Mouse (Mus musculus) midbrain, embryonic 10.5 days (tissue): ENCODE measurements around the gene Fancg. TPM values are rescaled to one million over a fixed set of nuclear protein-coding genes. Genes with fewer than 3 reads are reported as not detected.

Source experiments
- DNase-seq: peaks from one replicate; pipeline ENCODE4 v3.0.0-alpha.2; 2017; ENCODE audit warnings: low spot score
- H3K27ac ChIP-seq: fragments of 300-500 bp; sonication (generic); replicated peaks from 2 replicates; pipeline ENCODE4 v1.5.1; 2016; ENCODE audit warnings: mild to moderate bottlenecking
- H3K27me3 ChIP-seq: fragments of 300-500 bp; sonication (generic); 2 replicates; pipeline ENCODE4 v1.6.1; 2016; ENCODE audit warnings: low read depth, mild to moderate bottlenecking; ENCODE audit not compliant: poor library complexity, severe bottlenecking
- H3K36me3 ChIP-seq: fragments of 300-500 bp; sonication (generic); 2 replicates; pipeline ENCODE4 v1.6.1; 2016; ENCODE audit warnings: mild to moderate bottlenecking, moderate library complexity
- H3K4me1 ChIP-seq: fragments of 300-500 bp; sonication (generic); 2 replicates; pipeline ENCODE4 v1.6.1; 2016
- H3K4me3 ChIP-seq: fragments of 300-500 bp; sonication (generic); 2 replicates; pipeline ENCODE4 v1.5.1; 2016; ENCODE audit warnings: mild to moderate bottlenecking, moderate library complexity
- H3K9me3 ChIP-seq: fragments of 300-500 bp; sonication (generic); replicated peaks from 2 replicates; pipeline ENCODE4 v1.6.1; 2016; ENCODE audit warnings: mild to moderate bottlenecking
- WGBS: fragments of 180-500 bp; shearing (Covaris S2); methylation state at CpG from one replicate; pipeline ENCODE4 v1.1.7; 2016; 5-methylcytosine and 5-hydroxymethylcytosine counted together
- polyA plus RNA-seq: library from polyadenylated mRNA; unstranded; fragments of >200 nt; fragmentation: Nextera tagmentation; extraction: Ambion mirVana; gene quantifications from 2 replicates; pipeline ENCODE4 v1.2.1, GENCODE M21; 2016

The Fancg gene
- 25.0 and 27.2 TPM in 2 replicates for polyA plus RNA-seq

DNA sequence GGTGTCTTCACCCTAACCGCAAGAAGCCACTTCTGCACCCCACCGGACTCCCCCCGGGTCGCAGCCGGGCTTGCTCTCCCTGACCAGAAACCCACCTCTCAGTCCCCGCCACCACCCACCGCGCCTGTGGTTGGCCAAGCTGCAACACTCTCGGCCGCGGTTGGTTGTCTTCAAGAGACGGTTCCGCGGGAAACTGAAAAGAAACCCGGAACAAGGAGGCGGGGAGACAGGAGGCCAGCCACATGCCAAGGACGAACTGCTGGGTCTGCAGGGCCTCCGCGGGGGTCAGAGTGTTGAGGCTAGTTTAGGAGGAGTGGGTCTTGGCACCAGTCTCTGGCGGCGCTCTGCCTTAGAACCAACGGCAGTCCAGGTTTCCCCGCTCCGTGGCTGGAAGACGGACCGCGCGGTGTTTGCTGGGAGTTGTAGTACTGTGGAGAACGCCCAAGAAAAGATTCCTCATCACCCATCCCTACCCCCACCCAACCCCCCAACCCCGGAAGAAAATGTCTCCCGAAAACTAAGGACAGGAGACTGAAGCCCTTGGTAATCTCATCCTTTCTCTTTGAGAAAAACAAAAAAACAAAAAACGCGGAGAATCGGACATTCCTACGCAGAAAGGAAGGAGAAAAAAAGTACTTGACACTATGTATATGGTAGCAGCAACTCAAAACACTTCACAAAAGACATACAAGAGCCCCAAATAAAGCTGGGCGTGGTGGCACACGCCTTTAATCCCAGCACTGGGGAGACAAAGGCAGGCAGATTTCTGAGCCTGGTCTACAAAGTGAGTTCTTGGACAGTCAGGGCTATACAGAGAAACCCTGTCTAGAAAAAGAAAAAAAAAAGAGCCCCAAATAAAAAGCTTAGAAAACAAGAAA is at the start of gene Fancg:
Gene Fancg, minus strand, starts transcription at position 346 of the 878 bp plus-strand sequence.
- Histone ChIP-seq H3K4me3 (peak within 1 kb of the TSS; percentile 73), H3K27me3 (no peaks in the 10 kb centered on the region), H3K4me1 (peaks cover 31% of the 10 kb centered on the region), H3K9me3 (no peaks in the 10 kb centered on the region), H3K36me3 (peaks cover 16% of the 10 kb centered on the region; the same call in 1 of the 2 replicates), H3K27ac (peak within 1 kb of the TSS; percentile 90)
- 1% methylated on average over 37 of the region's 37 CpGs for WGBS
- DNase-seq, result peak; percentile 88

DNA sequence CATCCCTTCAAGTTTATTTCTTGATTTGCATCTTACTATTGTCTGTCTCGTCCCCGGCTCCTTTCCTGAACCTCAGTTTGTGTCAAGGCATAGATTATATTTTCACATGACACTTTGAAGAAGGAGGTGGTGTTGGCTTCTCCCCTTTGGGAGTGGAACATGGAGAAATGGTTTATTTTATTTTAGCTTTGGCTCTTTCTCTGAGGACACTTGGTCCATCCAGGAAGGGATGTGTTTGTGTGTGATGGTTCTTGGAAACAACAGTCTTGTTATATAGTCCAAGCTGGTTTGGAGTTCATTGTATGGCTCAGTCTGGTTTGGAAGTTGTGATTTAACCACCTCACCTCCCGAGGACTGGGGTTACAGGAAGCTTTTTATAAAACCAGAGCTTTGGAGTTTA is 49.4 kb upstream of the Fancg start:
- Histone ChIP-seq H3K36me3 (no peaks in the 10 kb centered on the region), H3K27me3 (peaks cover 24% of the 10 kb centered on the region), H3K4me3 (peak overlapping the region; percentile 81), H3K4me1 (peaks cover 16% of the 10 kb centered on the region; the same call in 1 of the 2 replicates), H3K27ac (peak overlapping the region; percentile 90), H3K9me3 (0 out of 2 replicates have a peak, but pooled peaks cover 3% of the 10 kb centered on the region)
- 43% methylated on average over 3 of the region's 3 CpGs for WGBS
- DNase-seq, result no peak

DNA sequence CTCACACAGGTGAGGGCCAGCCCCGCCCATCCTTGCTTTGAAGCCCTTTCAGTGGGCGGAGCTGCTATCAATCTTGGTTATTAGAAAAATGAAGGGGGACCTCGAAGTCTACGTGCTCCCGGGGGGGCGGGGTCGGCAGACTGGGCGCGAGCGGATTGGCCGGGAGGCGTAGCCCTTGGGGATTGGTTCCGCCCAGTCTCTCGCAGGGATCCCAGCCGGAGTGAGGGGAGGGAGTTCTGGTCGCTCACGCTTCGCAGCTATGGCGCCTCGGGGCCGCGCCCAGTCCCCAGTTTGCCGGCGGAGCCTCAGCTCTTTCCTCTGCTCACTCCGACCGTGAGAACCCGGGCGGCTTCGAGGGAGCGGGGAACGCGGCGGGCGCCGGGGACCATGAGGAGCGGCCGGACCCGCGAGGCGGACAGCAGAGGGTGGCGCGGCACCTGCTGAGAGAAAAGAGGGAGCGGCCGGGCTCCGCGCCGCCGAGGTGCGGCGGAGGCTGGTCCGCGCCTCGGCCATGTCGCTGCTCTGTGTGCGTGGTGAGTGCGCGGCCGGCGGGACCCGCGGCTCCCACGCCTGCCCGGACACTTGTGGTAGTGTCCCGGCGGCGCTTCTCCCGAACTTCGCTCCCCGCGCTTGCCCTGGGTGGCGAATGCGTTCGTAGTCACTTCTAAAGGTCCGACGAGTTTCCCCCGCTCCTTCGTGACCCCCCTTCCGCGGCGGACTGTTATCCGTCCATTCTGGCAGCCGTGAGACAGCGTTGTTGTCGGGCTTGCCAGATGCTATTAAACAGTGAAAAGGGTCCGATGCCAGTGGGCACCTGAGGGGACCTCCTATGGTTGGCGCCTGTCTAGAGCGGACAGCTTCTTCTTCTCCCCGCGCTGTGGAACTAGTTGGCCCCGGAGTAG is 48.7 kb upstream of the Fancg start, which contains the start of gene Unc13b:
Gene Unc13b, plus strand, starts transcription at position 201 of the 902 bp plus-strand sequence.
- WGBS, result under 1% methylated on average over 85 of the region's 90 CpGs
- Histone ChIP-seq H3K4me1 (peaks cover 16% of the 10 kb centered on the region; the same call in 1 of the 2 replicates), H3K36me3 (no peaks in the 10 kb centered on the region), H3K27me3 (peaks cover 24% of the 10 kb centered on the region), H3K27ac (peak within 1 kb of the TSS; percentile 90), H3K4me3 (peak within 1 kb of the TSS; percentile 81), H3K9me3 (0 out of 2 replicates have a peak, but pooled peaks cover 3% of the 10 kb centered on the region)
- DNase-seq, result peak; percentile 93

DNA sequence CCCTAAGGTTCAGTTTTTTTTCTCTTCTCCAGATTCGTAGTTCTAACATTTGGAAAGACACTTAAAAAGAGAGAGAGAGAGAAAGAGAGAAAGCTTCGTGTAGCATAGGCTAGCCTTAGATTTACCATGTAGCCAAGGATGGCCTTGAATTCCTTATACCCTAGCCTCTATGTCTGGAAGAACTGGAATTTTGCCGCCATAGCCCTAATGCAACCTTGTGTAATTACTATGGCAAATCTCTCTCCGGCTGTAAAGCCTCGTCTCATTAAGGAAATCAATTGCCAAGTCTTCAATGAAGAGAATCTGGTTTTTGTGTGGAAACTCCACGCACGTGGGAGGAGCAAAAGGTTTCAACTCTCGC is 48.1 kb upstream of the Fancg start:
- Histone ChIP-seq H3K27ac (peak overlapping the region; percentile 90), H3K9me3 (0 out of 2 replicates have a peak, but pooled peaks cover 3% of the 10 kb centered on the region), H3K4me3 (peak overlapping the region; percentile 81), H3K27me3 (peaks cover 24% of the 10 kb centered on the region), H3K36me3 (no peaks in the 10 kb centered on the region), H3K4me1 (peaks cover 16% of the 10 kb centered on the region; the same call in 1 of the 2 replicates)
- 23% methylated on average over 8 of the region's 8 CpGs for WGBS
- DNase-seq, result no peak

DNA sequence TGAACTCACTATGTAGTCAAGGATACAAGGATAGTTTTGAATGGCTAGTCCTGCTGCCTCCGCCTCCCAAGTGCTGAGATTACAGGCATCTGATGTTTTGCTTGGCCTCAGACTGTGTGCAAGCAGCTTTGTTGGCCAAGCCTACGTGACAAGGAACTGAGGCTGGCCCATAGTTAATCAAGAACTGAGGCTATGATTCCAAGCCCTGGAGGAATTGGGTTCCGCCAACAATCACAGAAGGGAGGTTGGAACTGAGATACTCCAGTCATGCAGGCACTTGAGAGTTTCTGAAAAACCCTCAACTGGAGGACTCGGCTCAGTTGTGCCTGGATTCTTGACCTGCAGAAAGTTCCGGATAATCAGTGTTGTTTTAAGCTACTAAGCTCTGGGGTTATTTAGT is 47.3 kb upstream of the Fancg start:
- Histone ChIP-seq H3K4me3 (no peak overlapping the region), H3K36me3 (no peaks in the 10 kb centered on the region), H3K9me3 (0 out of 2 replicates have a peak, but pooled peaks cover 3% of the 10 kb centered on the region), H3K4me1 (peaks cover 16% of the 10 kb centered on the region; the same call in 1 of the 2 replicates), H3K27ac (no peak overlapping the region), H3K27me3 (peaks cover 24% of the 10 kb centered on the region)
- WGBS, result 86% methylated on average over 5 of the region's 5 CpGs
- DNase-seq, result no peak

DNA sequence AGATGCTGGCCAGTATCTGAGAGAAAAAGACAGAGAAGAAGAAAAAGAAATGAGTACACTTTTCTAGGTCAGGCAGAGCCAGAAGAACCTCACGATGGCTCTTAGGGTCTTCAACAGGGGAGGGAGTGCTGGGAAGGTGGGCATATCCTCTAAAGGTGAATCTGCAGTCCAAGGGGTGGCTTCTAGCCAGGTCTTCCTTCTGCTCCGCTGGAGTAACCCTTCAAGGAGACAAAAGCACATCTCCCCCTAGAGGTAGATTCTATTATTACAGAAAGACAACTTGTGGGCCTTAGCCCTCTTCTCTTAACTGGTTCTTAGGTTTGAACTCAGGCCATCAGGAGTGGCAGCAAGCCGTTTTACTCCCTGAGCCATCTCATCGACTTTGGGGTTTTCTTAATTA is 42.3 kb upstream of the Fancg start:
- Histone ChIP-seq H3K4me3 (no peak overlapping the region), H3K36me3 (no peaks in the 10 kb centered on the region), H3K27ac (no peak overlapping the region), H3K9me3 (no peaks in the 10 kb centered on the region), H3K4me1 (peaks cover 8% of the 10 kb centered on the region), H3K27me3 (peaks cover 2% of the 10 kb centered on the region; the same call in 1 of the 2 replicates)
- 10% methylated on average over 4 of the region's 4 CpGs for WGBS
- no peak for DNase-seq

DNA sequence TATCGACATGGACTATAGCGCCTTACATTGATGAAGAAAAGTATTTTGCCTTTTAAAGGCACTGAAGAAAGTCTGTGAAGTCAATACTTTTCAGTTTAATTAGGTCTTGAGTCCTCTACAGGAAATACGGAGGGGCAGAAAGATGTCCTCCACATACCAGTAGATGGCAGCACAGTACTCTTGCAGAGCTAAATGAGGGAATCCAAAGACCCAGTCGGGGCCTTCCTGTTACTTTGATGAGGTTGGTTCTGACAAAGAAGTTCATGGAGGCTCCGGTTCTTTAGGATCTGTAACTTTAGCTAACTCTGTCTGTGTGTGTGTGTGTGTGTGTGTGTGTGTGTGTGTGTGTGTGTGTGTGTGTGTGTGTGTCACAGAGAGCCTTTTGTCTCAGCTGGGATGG is 36.9 kb upstream of the Fancg start:
- Histone ChIP-seq H3K4me1 (peaks cover 51% of the 10 kb centered on the region), H3K36me3 (peaks cover 5% of the 10 kb centered on the region; the same call in 1 of the 2 replicates), H3K4me3 (peak overlapping the region; percentile 75), H3K9me3 (no peaks in the 10 kb centered on the region), H3K27me3 (no peaks in the 10 kb centered on the region), H3K27ac (peak overlapping the region; percentile 72)
- WGBS, result 11% methylated on average over 5 of the region's 5 CpGs
- DNase-seq, result peak; percentile 59

DNA sequence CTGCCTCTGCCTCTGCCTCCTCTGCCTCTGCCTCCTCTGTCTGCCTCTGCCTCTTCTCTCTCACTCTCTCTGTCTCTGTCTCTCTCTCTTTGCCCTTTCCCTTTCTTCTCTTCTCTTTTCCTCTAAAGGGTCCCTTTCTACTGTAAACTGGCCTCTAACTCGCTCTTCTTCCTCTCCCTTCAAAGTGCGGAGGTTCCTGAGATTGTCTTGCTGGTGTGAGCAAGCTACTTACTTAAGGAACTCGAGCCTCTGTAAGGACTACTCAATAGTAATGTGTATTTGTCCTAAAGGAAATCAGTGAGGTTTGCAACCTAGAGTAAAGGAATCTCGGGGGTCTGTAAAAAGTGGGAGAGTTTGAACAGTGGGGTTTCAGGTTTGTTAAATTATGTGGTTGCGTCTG is 36.3 kb upstream of the Fancg start:
- WGBS, result 62% methylated on average over 5 of the region's 5 CpGs
- H3K4me3 ChIP-seq, result peak overlapping the region; percentile 75
- no peak overlapping the region; the same call in 1 of the 2 replicates for H3K27ac ChIP-seq
- no peak for DNase-seq
- peaks cover 51% of the 10 kb centered on the region for H3K4me1 ChIP-seq
- H3K36me3 ChIP-seq, result peaks cover 5% of the 10 kb centered on the region; the same call in 1 of the 2 replicates
- H3K9me3 ChIP-seq, result no peaks in the 10 kb centered on the region
- no peaks in the 10 kb centered on the region for H3K27me3 ChIP-seq

DNA sequence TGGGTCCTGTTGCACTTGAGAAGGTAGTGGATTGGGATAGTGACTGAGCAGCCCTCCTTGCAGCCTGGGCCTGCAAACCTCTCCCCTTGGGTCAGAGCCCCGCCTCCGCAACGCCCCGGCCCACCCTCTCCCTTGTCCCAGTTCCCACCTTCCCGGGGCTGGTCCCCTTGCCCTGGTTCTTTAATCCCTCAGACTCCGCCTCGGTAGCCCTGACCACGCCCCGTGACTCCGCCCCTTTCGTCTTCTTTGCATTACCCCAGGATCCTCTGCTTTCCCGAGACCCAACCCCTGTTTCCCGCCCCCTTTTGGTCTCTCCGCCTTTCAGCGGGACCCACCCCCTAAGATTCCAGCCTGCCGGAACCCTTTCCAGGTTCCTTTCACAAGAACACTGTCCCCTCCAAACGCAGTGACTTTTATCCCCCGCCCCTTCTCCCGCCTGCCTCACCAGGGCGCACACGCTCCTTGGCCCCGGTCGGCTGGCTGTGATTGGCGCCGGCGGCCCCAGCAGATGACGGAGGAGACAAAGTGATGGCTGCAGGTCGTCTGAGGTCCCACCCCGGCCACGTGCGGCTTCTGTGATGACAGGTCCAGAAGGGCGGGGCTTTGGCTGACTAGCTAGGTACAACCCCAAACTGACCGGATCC is 35.5 kb upstream of the Fancg start, which contains the start of gene Fam214b:
Gene Fam214b, minus strand, starts transcription at position 562 of the 644 bp plus-strand sequence.
- H3K36me3 ChIP-seq, result peaks cover 5% of the 10 kb centered on the region; the same call in 1 of the 2 replicates
- peak within 1 kb of the TSS; percentile 96 for H3K27ac ChIP-seq
- H3K4me1 ChIP-seq, result peaks cover 59% of the 10 kb centered on the region
- H3K9me3 ChIP-seq, result no peaks in the 10 kb centered on the region
- no peaks in the 10 kb centered on the region for H3K27me3 ChIP-seq
- peak; percentile 100 for DNase-seq
- under 1% methylated on average over 33 of the region's 33 CpGs for WGBS
- H3K4me3 ChIP-seq, result peak within 1 kb of the TSS; percentile 75

DNA sequence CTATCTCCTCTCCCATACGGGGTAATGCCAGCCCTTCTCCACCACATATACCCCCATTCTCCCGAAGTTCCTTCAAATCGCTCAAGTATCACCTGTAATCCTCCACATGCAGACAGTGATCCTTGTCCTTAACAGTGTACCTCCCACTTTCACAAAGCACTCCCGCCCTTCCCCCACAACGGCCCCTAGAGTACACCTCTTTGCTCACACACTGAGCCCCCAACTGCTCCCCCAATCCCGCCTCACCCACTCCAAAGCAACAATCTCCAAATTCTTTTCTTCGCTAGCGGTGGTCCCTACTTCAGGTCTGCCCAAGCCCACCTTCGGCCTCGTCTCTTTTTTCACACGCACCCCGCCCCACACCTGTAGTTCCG is 35.0 kb upstream of the Fancg start:
- Histone ChIP-seq H3K9me3 (no peaks in the 10 kb centered on the region), H3K4me3 (peak overlapping the region; percentile 75), H3K27me3 (no peaks in the 10 kb centered on the region), H3K27ac (peak overlapping the region; percentile 96), H3K36me3 (peaks cover 5% of the 10 kb centered on the region; the same call in 1 of the 2 replicates), H3K4me1 (peaks cover 64% of the 10 kb centered on the region)
- no peak for DNase-seq
- 4% methylated on average over 13 of the region's 13 CpGs for WGBS

DNA sequence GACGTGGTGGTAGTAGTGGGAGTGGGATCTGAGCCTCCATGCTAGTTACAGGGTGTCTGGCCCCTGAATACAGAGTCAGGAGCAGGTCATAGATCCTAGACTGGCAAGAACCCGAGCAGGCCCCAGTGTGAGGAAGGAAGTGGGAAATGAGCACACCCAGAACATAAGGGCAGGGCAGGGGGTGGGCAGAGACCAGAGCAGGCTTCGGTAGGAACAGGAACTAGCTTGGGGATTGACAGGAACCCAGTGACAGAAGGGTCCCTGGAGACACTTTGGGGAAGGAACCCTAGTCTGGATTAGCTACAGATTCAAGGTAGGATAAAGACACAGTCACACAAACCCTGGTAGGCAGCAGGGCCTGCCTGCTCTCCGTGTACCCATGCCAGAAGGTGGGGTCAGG is 34.4 kb upstream of the Fancg start:
- Histone ChIP-seq H3K4me3 (peak overlapping the region; percentile 75), H3K27ac (peak overlapping the region; percentile 96), H3K36me3 (peaks cover 5% of the 10 kb centered on the region; the same call in 1 of the 2 replicates), H3K27me3 (no peaks in the 10 kb centered on the region), H3K9me3 (no peaks in the 10 kb centered on the region), H3K4me1 (peaks cover 70% of the 10 kb centered on the region)
- 14% methylated on average over 4 of the region's 4 CpGs for WGBS
- DNase-seq, result peak; percentile 37
